Mouse (Mus musculus) intestine, embryonic 15.5 days (tissue): ENCODE measurements around the gene Rnf26. TPM values are rescaled to one million over a fixed set of nuclear protein-coding genes. Genes with fewer than 3 reads are reported as not detected.

Source experiments
- ATAC-seq: fragments of 200-750 bp; cut with Nextera tagmentation; 2 replicates; pipeline ENCODE4 v1.8.0; 2017; ENCODE audit warnings: moderate TSS enrichment, moderate library complexity
- H3K27ac ChIP-seq: fragments of 300-500 bp; sonication (generic); 2 replicates; pipeline ENCODE4 v1.5.1; 2015; ENCODE audit warnings: mild to moderate bottlenecking, inconsistent platforms
- H3K27me3 ChIP-seq: fragments of 300-500 bp; sonication (generic); replicated peaks from 2 replicates; pipeline ENCODE4 v1.6.1; 2015; ENCODE audit warnings: inconsistent platforms
- H3K36me3 ChIP-seq: fragments of 300-500 bp; sonication (generic); 2 replicates; pipeline ENCODE4 v1.6.1; 2015; ENCODE audit warnings: inconsistent platforms
- H3K4me1 ChIP-seq: fragments of 300-500 bp; sonication (generic); replicated peaks from 2 replicates; pipeline ENCODE4 v1.6.1; 2015; ENCODE audit warnings: inconsistent platforms
- H3K4me2 ChIP-seq: fragments of 300-500 bp; sonication (generic); replicated peaks from 2 replicates; pipeline ENCODE4 v1.6.1; 2015; ENCODE audit warnings: mild to moderate bottlenecking, inconsistent platforms
- H3K4me3 ChIP-seq: fragments of 300-500 bp; sonication (generic); replicated peaks from 2 replicates; pipeline ENCODE4 v1.5.1; 2015; ENCODE audit warnings: inconsistent platforms
- H3K9ac ChIP-seq: fragments of 300-500 bp; sonication (generic); 2 replicates; pipeline ENCODE4 v1.6.1; 2015; ENCODE audit warnings: inconsistent platforms
- H3K9me3 ChIP-seq: fragments of 300-500 bp; sonication (generic); 2 replicates; pipeline ENCODE4 v1.6.1; 2016; ENCODE audit warnings: inconsistent platforms
- WGBS: fragments of 180-500 bp; shearing (Covaris S2); methylation state at CpG from one replicate; pipeline ENCODE4 v1.1.7; 2015; 5-methylcytosine and 5-hydroxymethylcytosine counted together
- polyA plus RNA-seq: library from polyadenylated mRNA; unstranded; fragments of >200 nt; fragmentation: Nextera tagmentation; extraction: Ambion mirVana; gene quantifications from 2 replicates; pipeline ENCODE4 v1.2.1, GENCODE M21; 2015

Rnf26 gene
- polyA plus RNA-seq, 1 experiment from 2014 or later: 56.9 TPM

DNA sequence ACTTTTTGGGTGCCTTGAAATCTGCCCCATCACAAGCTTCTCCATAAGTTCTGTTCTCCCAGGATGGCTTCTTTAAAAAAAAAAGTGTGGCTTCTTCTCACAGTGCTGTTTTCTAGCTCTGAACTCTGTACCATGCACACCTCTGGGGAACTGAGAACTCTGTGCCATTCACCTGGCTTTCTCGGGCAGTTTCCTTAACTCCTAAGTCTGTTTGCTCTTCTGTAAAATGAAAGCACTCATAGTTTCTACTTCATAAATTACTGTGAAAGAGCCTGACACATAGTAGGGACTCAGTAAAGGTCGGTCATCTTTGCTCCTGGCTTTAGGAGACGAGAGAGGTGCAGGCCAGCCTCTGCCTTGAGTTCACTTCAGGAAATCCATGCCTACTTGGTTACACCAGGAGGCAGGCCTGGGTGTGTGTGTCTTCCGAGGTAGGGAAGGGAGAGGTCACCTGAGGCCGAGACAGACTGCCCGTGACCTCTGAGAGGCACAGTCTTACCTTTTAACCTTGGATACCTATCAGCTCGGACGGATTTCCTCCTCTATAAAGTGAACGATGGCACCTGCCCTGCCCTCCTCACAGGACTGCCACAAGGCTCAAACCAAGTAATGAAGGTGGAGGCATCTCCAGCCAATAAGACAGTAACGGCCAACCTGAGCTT is 35.0 kb downstream of the Rnf26 start:
- Histone ChIP-seq H3K9ac (no peak overlapping the region), H3K9me3 (no peaks in the 10 kb centered on the region), H3K27ac (peak overlapping the region; percentile 36; the same call in 1 of the 2 replicates), H3K27me3 (no peaks in the 10 kb centered on the region), H3K4me1 (peaks cover 18% of the 10 kb centered on the region), H3K4me2 (no peak overlapping the region), H3K36me3 (no peaks in the 10 kb centered on the region), H3K4me3 (no peak overlapping the region)
- no peak for ATAC-seq
- 77% methylated on average over 10 of the region's 10 CpGs for WGBS

GRCm38 (mm10) chr9:44077266-44077910 is 35.9 kb downstream of the Rnf26 start:
- 82% methylated on average over 11 of the region's 11 CpGs for WGBS

GRCm38 (mm10) chr9:44076764-44077120 is 36.6 kb downstream of the Rnf26 start:
- 24% methylated on average over 5 of the region's 5 CpGs for WGBS
- Histone ChIP-seq H3K36me3 (no peaks in the 10 kb centered on the region), H3K9me3 (no peaks in the 10 kb centered on the region), H3K4me1 (peaks cover 27% of the 10 kb centered on the region), H3K27me3 (no peaks in the 10 kb centered on the region), H3K4me2 (no peak overlapping the region), H3K9ac (no peak overlapping the region), H3K4me3 (no peak overlapping the region), H3K27ac (no peak overlapping the region)
- no peak for ATAC-seq

More at GRCm38 (mm10) chr9:44077266-44077910, 35.9 kb downstream of the Rnf26 start:
- Histone ChIP-seq H3K27me3 (no peaks in the 10 kb centered on the region), H3K4me1 (peaks cover 21% of the 10 kb centered on the region), H3K9ac (no peak overlapping the region), H3K36me3 (no peaks in the 10 kb centered on the region), H3K4me3 (no peak overlapping the region), H3K9me3 (no peaks in the 10 kb centered on the region), H3K27ac (no peak overlapping the region), H3K4me2 (no peak overlapping the region)
- ATAC-seq: no peak

GRCm38 (mm10) chr9:44075996-44076763 is 37.1 kb downstream of the Rnf26 start:
- H3K4me1 ChIP-seq: peaks cover 30% of the 10 kb centered on the region
- no peak for ATAC-seq
- no peaks in the 10 kb centered on the region for H3K9me3 ChIP-seq
- no peak overlapping the region for H3K27ac ChIP-seq
- no peak overlapping the region for H3K9ac ChIP-seq
- no peaks in the 10 kb centered on the region for H3K27me3 ChIP-seq
- no peak overlapping the region for H3K4me2 ChIP-seq
- WGBS: 71% methylated on average over 16 of the region's 16 CpGs
- H3K36me3 ChIP-seq: no peaks in the 10 kb centered on the region
- no peak overlapping the region for H3K4me3 ChIP-seq

DNA sequence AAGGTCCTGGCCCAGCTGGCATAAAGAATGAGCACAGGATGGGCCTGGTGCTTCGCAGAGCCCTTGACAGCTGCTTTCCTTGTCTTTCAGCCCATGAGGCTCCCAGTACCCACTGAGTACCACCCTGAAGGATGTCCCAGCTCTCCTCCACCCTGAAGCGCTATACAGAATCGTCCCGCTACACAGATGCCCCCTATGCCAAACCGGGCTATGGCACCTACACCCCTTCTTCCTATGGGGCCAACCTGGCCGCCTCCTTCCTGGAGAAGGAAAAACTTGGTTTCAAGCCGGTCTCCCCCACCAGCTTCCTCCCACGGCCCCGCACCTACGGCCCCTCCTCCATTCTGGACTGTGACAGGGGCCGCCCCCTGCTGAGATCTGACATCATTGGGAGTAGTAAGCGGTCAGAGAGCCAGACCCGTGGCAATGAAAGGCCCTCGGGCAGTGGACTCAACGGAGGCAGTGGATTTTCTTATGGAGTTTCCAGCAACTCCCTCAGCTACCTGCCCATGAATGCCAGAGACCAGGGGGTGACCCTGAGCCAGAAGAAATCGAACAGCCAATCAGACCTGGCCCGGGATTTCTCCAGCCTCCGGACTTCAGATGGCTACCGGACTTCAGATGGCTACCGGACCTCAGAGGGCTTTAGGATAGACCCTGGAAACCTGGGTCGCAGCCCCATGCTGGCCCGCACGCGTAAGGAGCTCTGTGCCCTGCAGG is 37.9 kb downstream of the Rnf26 start:
- Histone ChIP-seq H3K27me3 (no peaks in the 10 kb centered on the region), H3K9me3 (no peaks in the 10 kb centered on the region), H3K36me3 (no peaks in the 10 kb centered on the region), H3K4me3 (no peak overlapping the region), H3K27ac (no peak overlapping the region), H3K4me2 (no peak overlapping the region), H3K9ac (no peak overlapping the region), H3K4me1 (peaks cover 38% of the 10 kb centered on the region)
- WGBS: 79% methylated on average over 24 of the region's 24 CpGs
- no peak for ATAC-seq

- Histone ChIP-seq H3K9me3 (no peaks in the 10 kb centered on the region), H3K27ac (no peak overlapping the region), H3K36me3 (no peaks in the 10 kb centered on the region), H3K9ac (no peak overlapping the region), H3K4me2 (no peak overlapping the region), H3K4me1 (peaks cover 33% of the 10 kb centered on the region), H3K27me3 (no peaks in the 10 kb centered on the region), H3K4me3 (no peak overlapping the region)
- ATAC-seq: no peak
- WGBS: 61% methylated on average over 9 of the region's 9 CpGs
These were observed 38.7 kb downstream of the Rnf26 start for GRCm38 (mm10) chr9:44074395-44075275.

- no peak overlapping the region for H3K4me2 ChIP-seq
- WGBS: 72% methylated on average over 5 of the region's 5 CpGs
- H3K27ac ChIP-seq: no peak overlapping the region
- ATAC-seq: no peak
- H3K9ac ChIP-seq: no peak overlapping the region
- no peaks in the 10 kb centered on the region for H3K36me3 ChIP-seq
- H3K4me1 ChIP-seq: peaks cover 20% of the 10 kb centered on the region
- H3K9me3 ChIP-seq: no peaks in the 10 kb centered on the region
- no peaks in the 10 kb centered on the region for H3K27me3 ChIP-seq
- H3K4me3 ChIP-seq: no peak overlapping the region
These were observed 40.2 kb downstream of the Rnf26 start for GRCm38 (mm10) chr9:44073115-44073514.

DNA sequence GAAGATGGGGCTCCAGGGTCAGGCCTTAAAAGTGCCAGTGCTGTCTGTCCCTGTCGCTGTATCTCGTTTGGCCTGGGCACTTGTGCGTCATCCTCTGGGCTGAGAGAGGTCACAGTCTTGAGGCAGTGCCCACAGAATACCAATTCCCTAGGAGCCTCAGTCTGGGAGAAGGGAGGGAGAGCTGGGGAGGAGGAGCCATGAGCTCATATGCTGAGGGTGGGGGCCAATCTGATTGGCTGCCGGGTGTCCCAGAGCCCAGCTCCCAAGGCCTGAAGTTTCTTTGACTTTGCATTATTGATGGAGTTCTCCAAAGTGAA is 40.8 kb downstream of the Rnf26 start:
- Histone ChIP-seq H3K4me3 (no peak overlapping the region), H3K9me3 (no peaks in the 10 kb centered on the region), H3K27ac (no peak overlapping the region), H3K4me2 (no peak overlapping the region), H3K36me3 (no peaks in the 10 kb centered on the region), H3K4me1 (peaks cover 20% of the 10 kb centered on the region), H3K27me3 (no peaks in the 10 kb centered on the region), H3K9ac (peak overlapping the region; percentile 13; the same call in 1 of the 2 replicates)
- WGBS: 52% methylated on average over 4 of the region's 4 CpGs
- ATAC-seq: no peak

DNA sequence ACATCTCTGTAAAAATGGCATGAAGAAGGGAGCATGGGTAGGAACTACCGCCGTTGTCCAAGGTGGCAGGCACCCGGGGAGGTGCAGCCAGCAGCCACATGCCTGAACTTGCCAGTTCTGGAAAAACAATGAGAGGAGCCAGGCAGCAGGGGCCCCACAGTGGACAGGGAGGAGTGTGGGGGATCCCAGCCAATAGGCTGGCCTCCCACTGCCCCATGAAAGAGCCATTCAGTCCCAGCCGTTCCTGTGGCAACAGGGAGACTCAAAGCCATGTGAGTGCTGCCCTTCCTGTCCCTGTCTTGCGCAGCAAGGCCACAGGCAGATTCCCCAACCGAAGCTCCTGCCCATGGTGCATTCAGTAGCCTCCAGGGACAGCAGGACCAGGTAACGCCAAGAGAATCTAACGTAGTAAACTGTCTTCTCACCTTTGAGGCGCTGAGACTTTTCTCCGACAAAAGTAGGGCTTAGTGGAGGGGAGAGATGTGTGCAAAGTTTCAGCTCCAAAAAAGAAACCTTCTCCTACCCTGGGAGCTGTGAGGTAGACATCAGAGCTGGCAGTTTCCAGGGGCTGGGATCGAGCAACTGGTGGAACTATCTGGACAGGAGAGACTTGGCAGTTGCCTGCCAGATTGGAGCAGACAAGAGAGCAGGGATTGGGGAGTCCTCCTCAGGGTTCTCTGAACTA is 41.3 kb downstream of the Rnf26 start:
- no peaks in the 10 kb centered on the region for H3K27me3 ChIP-seq
- H3K36me3 ChIP-seq: no peaks in the 10 kb centered on the region
- no peak overlapping the region for H3K4me2 ChIP-seq
- peaks cover 23% of the 10 kb centered on the region for H3K4me1 ChIP-seq
- 42% methylated on average over 11 of the region's 11 CpGs for WGBS
- H3K4me3 ChIP-seq: no peak overlapping the region
- H3K9me3 ChIP-seq: no peaks in the 10 kb centered on the region
- no peak overlapping the region for H3K27ac ChIP-seq
- H3K9ac ChIP-seq: peak overlapping the region; percentile 13; the same call in 1 of the 2 replicates
- ATAC-seq: no peak

DNA sequence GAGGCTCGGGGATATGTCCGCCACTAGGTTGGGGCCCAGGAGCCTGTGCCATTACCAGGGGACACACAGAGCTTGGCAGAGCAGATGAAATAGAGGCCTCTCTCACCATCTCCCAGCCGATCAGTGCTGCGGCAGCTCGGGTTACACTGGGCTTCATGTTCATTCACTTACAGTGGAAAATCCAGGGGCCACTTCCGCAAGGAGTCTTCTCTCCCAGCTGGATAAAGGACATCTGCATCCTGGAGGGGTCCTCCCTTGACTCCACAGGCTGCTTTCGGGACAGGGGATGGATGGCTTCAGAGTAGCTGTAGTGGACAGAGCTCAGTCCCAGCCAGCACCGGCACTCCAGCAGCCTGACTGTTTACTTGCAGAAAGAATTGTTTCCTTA is 42.5 kb downstream of the Rnf26 start:
- no peaks in the 10 kb centered on the region for H3K36me3 ChIP-seq
- peaks cover 25% of the 10 kb centered on the region for H3K4me1 ChIP-seq
- H3K4me3 ChIP-seq: no peak overlapping the region
- no peak for ATAC-seq
- no peak overlapping the region for H3K9ac ChIP-seq
- H3K27ac ChIP-seq: no peak overlapping the region
- H3K27me3 ChIP-seq: no peaks in the 10 kb centered on the region
- 34% methylated on average over 8 of the region's 8 CpGs for WGBS
- H3K4me2 ChIP-seq: no peak overlapping the region
- H3K9me3 ChIP-seq: no peaks in the 10 kb centered on the region

DNA sequence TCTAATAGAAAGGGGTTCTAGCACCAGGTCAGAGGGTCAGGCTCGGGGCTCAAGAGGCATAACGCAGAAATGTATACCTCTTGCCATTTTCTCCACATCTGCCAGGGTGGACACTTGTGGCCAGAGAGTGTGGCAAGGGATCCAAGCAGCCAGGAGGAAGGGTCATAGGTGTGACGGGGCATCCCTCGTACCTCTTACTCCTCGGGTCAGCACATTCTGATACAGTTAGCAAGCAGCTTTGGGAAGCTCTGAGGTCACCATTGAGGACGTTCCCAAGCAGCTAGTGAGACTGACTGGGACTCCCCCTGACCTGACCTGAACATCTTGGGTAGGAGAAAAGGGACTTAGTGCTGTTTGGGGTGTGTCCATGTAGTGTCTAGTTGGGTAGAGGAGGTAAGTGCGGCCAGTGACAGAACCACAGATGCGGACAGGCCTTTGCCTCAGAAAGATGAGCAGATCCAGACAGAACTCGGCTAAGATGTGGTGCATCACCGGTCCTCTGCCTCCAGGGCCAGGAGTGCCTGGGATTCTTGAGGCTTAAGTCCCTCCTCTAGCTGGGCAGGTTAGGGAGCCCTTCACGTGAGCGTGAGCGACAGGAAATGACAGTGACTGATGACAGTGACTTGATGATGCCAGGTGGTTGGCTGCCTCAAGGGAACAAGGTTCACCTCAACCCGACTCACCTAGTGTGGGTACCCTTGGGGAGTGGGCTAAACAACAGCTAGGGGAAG is 43.0 kb downstream of the Rnf26 start:
- no peak overlapping the region for H3K4me2 ChIP-seq
- no peaks in the 10 kb centered on the region for H3K27me3 ChIP-seq
- WGBS: 59% methylated on average over 14 of the region's 14 CpGs
- no peak overlapping the region for H3K27ac ChIP-seq
- no peak overlapping the region for H3K9ac ChIP-seq
- no peaks in the 10 kb centered on the region for H3K9me3 ChIP-seq
- H3K36me3 ChIP-seq: no peaks in the 10 kb centered on the region
- peaks cover 25% of the 10 kb centered on the region for H3K4me1 ChIP-seq
- no peak for ATAC-seq
- no peak overlapping the region for H3K4me3 ChIP-seq
